Mouse (Mus musculus) mesoderm, embryonic 11.5 days (tissue): ENCODE measurements around the gene Mmp14.

Experiments
- DNase-seq: peaks from one replicate; pipeline ENCODE4 v3.0.0-alpha.2; 2012; ENCODE audit warnings: low read depth, low spot score

Gene Mmp14

DNA sequence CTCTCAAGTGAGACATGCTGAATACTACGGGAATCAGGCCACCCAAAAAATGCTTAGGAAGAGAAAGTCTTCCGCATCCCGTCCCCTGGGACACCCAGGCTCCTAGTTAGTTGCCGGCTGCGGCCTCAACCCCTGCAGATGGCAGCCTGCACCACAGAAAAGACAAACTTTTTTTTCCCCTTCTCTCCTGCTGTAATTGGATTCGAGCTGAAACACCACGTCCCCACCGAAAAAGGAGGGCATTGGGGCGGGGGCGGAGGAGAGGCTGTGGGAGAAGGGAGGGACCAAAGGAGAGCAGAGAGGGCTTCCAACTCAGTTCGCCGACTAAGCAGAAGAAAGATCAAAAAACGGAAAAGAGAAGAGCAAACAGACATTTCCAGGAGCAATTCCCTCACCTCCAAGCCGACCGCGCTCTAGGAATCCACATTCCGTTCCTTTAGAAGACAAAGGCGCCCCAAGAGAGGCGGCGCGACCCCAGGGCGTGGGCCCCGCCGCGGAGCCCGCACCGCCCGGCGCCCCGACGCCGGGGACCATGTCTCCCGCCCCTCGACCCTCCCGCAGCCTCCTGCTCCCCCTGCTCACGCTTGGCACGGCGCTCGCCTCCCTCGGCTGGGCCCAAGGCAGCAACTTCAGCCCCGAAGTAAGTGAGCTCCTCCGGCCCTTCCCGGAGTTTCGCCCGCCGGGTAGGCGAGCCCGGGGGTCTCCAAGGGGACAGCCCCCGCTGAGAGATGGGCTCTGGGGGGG is at the start of gene Mmp14:
TSS of gene Mmp14 (plus strand) at position 279 of the 744 bp plus-strand sequence.
- peak; percentile 76 for DNase-seq

DNA sequence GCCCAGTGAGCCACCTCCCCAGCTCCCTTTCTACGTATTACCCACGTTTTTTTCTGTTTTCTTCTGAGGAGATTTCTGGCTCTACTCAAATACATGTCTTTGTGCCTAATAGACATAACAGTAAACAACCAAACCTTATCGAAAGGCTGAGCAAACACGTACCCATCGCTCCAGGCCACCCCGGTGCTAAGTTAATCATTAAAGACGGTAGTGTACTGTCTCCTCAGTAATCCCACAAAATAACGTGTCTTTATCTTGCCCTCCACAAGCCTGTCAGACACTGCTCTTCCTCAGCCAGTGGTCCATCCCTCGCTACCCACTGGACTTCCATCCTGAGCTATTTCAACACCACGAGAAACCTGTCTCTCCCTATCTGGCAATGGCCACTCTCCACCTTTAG is 49.6 kb upstream of the Mmp14 start:
- DNase-seq = no peak

DNA sequence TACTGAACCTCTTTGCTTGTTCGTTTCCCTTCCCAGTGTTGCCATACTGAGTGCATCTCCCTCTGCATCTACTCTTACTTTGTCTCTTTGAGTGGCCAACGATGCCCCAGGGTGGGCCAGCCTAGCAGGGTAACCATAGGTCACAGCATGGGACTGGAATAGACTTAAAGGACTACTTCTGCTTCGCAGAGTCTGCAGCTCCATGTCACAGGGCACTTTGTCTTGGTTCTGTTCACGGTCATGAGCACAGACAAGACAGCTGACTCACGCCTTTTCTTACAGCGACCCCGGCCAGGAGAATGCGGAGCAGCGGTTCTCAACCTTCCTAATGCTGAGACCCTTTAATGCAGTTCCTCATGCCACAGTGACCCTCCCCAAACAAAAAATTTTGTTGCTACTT is 48.8 kb upstream of the Mmp14 start:
- DNase-seq = no peak

DNA sequence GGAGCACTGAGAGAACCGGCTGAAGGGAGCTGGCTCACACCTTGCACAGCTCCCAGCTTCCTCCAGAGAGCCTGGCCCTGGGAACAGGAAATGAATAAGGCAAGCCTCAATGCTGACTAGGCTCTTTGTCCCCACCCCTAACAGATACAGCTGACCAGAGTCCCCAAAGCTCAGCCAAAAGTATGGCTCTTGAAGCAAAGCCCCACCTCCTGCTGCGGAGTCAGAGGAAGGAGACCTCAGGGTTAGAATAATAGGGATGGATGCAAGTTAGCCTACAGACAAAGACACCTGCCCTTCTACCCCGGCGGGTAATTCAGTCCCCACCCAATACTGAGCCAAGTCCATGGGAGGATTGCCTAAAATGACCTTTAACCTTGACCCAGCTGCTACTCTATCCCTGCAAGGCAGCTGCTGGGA is 48.0 kb upstream of the Mmp14 start:
- no peak for DNase-seq

DNA sequence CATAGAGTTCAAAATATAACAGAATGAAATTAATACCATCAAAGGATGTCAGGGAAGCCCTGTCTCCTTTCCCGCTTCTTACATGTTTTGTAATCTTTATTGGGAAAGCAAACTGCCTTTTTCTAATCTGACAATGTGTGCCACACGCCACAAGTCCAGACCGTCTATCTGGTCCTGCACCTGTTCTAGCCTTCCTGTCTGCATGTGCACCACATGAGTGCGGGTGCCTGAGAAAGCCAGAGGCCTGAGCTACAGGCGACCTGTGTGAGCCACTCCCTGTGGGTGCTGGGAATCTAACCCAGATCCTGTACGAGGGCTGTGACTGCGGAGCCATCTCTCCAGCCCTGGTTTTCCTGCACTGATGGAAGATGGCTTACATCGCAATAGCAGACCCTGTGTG is 47.0 kb upstream of the Mmp14 start:
- no peak for DNase-seq

DNA sequence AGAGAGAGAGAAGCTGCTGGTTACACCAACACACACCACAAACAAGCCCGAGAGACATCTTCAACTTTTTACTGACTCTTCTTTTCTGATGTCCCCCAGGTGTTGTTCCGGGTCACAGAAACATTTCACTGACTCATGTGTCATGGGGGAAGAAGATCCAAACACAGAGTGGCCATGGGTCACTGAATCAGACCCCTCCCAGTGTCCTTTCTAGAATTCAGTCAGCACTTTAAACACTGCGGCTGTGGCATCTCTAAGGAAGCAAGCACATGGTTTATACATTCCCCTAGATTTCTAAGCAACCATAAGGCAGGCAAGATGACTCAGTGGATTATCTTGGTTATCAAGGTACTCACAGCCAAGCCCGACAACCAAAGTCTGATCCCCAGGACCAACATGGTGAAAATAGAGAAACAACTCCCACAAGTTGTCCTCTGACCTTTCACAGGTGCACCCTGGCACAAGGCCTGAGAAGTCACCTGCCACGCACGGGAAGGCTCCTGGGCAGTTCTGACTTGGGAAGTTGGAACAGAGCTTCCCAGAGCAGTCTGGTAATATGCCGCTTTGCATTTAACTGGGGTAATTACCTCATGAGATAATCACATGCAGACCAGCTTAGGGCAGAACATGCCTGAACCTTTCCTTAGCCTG is 45.3 kb upstream of the Mmp14 start:
- no peak for DNase-seq

DNA sequence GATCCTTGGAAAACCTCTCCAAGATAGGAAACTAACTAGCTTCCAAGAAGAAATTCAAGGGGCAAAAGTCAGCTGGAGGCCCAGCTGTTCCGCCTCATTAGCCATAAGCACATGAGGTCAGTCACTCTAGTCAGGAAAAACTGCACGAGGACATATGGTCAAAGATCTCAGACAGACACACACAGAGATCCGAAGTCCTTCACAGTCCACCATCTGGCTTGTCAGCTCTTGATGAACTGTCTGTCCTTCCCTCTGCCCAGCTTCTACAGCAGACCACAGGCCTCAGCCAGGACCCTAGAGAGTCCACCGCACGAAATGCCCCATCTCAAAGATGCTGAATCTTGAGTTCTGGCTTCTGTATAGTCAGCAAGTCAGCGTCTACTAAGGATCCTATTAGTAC is 43.9 kb upstream of the Mmp14 start:
- DNase-seq = peak; percentile 64

DNA sequence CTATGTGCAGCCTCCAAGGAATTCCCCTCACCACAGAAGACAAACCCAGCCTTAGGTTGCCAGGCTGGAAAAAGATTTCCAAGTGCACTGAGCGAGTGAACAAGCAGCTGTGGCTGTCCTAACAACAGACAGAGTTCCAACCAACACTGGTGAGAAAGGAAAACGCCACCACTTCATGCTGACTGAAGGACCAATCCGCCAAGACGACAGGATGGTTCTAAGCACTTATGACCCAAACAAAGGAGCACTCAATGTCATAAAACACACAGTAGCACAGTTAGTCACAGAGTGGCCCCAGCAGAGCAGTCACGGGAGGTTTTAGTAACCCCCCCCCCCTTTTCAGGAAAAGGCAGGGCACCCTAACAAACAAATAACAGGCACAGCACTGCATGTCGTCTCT is 40.6 kb upstream of the Mmp14 start:
- DNase-seq = no peak

DNA sequence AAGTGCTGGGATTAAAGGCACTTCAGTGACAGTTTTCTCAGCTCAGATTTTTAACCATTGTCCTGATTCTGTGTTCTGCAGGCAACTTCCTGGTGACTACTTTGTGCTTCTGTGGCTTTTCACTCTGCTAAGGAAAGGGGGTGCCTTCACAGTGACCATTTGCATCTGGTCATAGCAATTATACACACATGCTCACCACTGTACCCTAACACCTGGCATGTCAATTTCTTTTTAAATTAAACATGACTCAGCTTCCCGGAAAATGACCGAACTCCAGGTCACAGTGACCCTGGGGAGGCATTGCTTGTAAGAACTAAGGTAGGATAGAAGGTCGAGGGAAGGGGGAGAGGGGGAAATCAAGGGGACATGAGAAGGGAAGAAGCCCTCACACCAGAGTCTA is 37.6 kb upstream of the Mmp14 start:
- no peak for DNase-seq

DNA sequence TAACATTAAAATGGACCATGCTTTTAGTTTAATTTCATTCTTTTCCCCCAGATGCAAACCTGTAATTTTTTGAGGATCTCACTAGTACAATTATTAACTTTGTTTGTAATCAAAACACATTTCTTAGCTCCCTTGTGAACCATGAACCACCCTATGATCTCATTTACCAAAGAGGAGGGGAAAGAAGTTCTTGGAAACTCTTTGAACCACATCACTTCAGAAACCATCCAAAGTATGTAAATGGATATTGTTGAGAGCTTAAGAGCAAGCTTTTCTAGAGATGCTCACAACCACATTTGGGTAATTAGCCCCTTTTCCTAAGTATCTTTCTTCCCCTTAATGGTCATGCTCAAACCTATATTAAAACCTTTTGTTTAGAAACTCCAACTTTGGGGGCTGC is 37.1 kb upstream of the Mmp14 start:
- DNase-seq = no peak

DNA sequence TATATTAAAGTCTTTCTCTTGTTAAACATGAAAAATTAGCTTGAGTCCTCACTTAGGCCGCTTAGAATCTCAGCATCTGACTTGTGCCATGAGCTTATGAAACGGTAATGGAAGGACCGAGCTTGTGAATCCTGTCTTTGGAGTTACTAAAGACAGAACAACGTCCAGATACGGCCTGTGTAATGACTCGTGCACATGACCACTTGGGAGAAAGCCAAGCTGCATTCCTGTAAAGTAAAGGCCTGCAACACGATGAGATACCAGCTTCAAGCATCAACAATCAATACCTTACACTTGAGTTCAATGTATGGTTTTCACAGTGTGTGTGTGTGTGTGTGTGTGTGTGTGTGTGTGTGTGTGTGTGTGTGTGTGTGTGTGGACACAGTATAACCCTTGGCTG is 34.7 kb upstream of the Mmp14 start:
- DNase-seq = no peak

DNA sequence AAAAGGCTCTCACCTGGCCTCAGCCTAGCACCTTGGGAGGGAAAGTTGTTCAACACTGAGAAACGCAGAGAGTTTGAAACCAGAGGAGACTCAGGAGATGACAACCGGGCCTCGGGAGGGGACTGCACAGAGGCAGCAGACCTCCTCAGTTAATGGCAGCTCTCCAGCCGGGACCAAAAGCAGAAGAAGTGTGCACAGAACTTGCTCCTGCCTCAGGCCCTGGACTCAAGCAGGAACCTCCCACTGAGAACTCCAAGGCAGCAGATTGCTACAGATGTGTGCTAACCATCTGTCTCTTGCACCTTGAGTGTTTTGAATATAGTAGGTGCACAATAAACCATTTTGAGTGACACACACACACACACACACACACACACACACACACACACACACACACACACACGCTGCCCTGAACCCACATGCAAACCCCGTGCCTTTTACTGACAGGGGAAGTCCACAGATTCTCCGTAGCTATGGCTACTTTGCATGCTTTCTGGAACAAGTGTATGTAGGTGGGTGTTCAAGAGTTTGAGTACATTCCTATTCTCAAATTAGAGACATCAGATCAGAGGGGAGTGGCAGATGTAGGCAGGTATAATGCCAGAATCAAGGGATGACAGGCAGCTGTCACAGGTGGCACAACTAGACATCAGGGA is 33.4 kb upstream of the Mmp14 start:
- DNase-seq = no peak

DNA sequence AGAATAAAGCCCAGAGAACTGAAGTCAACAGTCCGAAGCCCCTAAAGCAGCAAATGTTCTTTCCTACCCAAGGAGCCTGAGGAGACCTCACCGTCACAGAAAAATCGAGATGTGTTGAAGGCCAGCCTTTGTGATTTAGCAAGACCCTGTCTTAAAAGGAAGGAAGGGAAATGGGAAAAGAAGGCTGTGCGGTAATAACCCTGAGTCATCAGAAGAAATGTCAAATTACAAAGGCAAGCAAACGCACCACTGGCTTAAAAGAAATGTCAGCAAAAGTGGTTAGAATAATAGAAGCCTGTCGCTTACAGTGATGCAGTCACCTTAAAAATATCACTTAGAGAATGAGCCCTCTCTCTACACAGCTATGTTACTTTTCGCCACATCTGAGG is 32.9 kb upstream of the Mmp14 start:
- DNase-seq = no peak

DNA sequence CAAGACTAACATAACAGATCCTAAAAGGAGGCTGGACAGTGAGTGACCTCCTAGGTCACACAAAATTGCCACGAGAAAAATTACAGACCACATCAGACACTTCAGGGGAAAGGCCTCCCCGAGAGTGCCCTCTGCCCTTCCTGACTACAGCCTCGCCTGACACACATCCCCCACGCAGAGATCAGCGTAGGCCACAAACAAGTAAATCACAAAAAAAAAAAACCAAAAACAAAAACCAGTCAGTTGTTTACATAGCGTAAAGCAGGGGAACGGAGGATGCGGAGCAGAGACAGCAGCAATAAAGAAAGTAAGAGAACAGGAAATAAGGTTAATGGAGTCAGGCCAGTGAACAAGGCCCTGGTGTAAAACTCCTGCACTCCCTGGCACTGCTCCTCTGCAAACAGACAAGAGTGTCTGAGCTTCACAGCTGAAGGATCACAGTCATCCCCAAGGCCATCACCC is 32.5 kb upstream of the Mmp14 start:
- DNase-seq = no peak

DNA sequence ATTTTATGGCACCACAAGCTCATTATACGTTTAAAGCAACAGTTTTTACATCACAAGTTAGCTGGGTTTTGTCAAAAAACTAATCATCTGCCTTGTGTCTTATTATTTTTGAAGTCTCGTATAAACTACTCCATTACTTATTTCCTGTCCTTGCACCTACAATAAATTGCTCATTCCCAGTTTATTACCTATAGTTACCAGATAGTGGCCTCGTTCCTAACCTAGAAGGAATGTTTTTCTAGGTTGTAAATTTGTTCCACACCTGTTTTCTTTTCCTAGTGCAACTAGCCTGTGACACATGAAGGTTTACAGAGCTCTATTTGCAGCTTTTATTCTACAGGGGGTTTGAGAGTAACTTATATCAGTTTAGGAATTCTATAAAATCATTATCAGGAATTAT is 29.7 kb upstream of the Mmp14 start:
- DNase-seq = no peak

DNA sequence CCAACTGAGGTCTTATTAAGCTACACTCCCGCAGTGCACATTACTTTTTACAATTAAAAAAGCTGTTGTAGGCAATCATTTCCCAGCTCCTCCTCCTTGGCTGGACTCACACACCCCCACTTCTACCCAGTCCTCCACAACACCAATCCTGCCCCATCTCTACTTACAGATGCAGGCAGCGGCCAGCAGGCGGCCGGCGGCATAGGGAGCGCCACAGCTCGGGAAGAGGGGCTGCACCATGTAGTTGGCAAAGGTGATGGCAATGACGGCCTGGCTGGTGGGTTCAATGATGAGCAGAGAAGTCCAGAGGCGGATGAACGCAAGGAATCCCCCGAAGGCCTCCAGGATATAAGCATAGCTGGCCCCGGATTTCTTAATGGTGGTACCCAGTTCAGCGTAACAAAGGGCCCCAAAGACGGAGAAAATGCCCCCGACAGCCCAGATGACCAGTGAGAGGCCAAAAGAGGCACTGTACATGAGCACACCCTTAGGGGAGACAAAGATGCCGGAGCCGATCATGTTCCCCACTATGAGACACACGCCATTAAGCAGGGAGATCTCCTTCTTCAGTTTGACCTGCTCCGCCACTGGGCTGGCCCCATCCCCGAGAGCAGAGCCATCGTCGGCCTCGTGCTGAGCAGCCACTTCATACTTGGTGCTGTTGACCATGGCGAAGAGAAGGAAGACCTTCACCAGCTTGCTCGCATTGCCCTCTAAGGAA is 22.9 kb upstream of the Mmp14 start:
- DNase-seq = no peak

DNA sequence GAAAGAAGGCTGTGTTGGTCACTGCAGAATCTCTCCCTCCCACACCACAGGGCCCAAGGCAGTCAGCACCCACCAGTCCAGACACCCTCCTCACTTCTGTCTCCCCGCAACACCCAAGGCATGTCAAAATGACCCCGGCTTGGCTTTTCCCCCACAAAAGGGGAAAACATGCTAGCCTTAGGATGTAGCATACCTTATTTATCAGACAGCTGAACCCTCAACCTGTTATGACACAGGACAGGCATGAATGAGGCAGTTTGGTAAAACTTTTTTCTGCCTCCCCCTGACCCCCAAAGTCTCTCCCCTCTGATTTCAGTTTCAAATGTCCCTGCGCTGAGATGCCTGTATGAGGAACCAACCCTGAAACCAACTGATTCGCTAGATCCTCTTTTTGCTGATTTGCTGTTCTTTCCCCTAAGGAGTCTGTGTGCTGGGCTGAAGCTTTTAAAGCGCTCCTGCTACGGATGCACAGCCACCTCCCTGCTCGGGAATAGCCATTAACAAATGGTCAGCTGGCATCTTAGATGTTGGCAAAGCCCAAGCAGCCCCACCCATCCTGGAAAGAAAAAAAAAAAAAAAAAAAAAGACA is 22.3 kb upstream of the Mmp14 start:
- DNase-seq = no peak

DNA sequence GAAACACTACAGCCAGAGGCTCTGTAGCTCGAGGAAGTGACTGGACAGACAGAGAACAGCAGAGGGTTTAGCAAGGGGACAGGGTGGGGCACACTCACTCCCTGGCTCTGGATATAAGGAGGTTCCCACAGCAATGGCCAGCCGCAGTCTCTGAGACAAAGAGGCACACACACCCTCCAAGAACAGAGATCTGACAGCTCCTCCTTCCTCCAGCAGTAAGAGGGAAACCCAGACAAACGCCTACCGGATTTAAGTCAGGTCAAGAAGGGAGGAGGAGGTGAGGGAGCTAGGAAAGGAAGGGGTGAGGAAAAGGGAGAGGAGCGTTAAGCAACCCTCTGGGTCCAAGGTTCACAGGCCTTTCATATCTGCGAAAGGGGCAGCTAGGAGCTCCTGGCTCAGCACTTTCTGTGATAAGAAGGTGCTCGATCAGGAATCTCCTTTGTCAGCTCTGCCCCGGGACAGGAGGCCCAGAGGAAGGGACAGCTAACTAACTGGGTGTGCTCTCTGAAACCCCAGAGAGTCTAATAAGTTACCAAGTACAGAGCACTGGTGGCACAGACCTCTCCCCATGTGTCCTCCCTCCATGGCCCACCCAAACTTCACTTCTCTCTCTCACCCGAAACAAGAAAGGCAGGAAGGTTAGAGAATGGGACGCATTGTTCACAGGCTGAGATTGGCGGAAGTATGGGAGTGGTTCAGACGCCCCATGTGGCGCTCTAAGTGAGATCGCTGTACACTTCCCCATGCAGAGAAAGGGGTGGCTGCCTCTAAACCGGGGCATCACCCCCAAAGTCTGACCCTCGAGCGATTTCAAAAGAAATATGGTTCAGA is 21.2 kb upstream of the Mmp14 start:
- DNase-seq = no peak

DNA sequence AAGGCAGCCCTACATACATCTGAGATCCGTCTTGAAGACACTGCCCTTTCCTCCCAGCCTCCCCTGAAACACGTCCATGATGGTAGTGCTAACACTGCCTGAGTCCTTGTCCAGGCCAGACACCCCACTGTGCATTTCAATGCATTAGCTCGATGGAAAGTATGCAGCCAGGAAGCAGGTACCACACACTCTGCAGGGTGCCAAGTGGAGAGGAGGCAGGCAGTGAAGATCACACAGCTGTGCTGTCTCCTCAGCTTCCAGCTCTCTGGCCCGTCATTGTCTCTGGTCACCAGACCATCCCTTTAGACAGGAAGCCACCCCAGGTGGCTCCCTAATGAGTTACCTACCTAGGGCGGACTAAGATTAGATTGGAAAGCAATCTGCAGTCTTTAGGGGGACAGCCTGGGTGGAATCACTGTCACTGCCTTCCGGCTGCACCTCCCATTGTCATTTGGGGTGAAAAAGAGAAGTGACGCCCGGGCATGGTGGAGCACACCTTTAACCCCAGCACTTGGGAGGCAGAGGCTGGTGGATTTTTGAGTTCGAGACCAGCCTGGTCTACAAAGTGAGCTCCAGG is 19.3 kb upstream of the Mmp14 start:
- no peak for DNase-seq

DNA sequence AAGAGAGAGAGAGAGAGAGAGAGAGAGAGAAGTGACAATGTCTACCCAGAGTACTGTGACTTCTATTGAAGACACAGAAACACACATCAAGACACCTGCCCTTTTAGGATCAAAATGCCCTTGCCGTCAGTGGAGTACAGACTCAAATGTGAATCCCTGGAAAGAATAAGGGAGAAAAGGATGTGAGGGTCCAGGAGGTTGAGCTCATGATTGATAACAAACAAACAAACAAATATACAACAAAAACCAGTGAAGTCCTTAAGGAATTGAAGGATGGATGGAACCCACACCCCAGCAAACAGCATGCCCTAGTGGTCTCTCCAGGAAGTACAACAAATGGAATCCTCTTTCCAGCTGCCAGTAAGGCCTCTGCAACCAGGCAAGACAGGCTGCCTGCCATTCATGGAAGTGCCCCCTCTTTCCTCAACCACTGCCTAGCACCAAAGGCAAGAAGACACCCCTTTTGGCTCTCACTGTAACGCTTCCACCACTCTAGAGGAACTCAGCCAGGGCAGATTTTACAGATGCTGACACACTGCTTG is 18.7 kb upstream of the Mmp14 start:
- DNase-seq = no peak
